Mouse (Mus musculus): Measurements from ENCODE around the gene Fbxo6. TPM values are rescaled to one million over a fixed set of nuclear protein-coding genes. Genes with fewer than 3 reads are reported as not detected.
"Not testable (repeated sequence)": the region's sequence is repeated elsewhere in the genome, so short reads cannot be mapped to it uniquely, and the experiment has no call there.

The Fbxo6 gene
- polyA plus RNA-seq, 1 experiment = 18.1 TPM

DNA sequence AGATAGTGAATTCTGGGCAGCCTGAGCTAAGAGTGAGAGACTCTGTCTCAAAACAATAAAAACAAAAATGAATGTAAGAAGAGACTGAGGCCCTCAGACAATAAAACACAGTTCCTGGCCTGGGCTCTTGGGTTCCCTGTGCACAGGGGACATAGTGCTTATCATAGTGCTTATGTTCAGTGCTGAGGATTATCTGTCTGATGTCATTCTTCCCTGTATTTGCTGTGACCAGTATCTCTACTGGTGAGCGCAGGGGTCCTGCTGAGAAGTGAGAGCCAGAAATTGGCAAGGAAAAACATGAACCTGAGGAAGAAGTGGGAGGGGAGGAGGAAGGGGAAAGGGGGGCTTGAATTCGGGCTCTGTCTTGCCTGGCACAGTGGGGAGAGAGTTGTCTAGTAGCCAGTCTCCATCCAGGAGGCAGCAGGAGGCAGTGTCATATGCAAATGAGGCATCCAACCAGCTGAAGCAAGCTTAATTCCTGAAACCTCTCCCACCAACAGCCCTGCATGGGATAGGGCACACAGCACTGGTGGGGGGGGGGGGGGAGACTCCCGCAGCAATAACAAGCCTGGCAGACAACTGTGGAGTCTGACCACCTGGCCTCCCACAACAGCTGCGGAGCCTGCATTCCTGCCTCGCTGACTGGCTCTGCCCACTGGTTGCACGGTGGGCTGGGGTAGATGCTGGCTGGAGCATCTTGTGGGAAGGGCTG, 29.8 kb downstream of the Fbxo6 start:
- TF ChIP-seq CTCF (IDR thresholded peaks at IDR 0.05; ENCODE audit: borderline replicate concordance, extremely low read depth, insufficient read depth, insufficient read length) = no peak
- TF ChIP-seq POLR2A (IDR thresholded peaks at IDR 0.05; ENCODE audit: borderline replicate concordance, extremely low read depth, insufficient read depth, insufficient read length, poor library complexity, severe bottlenecking) = no peak
- DNase-seq (ENCODE audit: low read depth) = peak; percentile 96

DNA sequence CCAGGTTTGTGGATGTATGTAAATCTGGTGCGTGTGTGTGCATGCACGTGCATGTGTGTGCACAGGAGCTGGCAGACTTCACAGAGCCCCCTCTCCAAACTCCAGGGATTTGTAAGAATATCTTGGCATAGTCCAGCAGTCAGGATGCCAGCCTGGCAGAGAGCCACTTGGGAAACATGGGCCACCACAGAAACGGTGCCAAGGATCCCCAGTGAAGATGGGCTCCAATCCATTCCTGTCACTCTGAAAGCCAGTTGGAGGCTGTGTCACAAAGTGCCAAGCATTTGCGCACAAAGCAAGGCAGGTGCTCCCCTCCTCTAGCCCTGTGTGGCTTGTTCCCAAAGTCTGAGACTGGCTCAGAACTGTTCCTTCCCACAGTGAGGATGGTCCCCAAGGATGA, 30.6 kb downstream of the Fbxo6 start:
- TF ChIP-seq POLR2A (IDR thresholded peaks at IDR 0.05; ENCODE audit: borderline replicate concordance, extremely low read depth, insufficient read depth, insufficient read length, poor library complexity, severe bottlenecking) (no peak), CTCF (IDR thresholded peaks at IDR 0.05; ENCODE audit: borderline replicate concordance, extremely low read depth, insufficient read depth, insufficient read length) (no peak)
- DNase-seq (ENCODE audit: low read depth) = peak; percentile 96

DNA sequence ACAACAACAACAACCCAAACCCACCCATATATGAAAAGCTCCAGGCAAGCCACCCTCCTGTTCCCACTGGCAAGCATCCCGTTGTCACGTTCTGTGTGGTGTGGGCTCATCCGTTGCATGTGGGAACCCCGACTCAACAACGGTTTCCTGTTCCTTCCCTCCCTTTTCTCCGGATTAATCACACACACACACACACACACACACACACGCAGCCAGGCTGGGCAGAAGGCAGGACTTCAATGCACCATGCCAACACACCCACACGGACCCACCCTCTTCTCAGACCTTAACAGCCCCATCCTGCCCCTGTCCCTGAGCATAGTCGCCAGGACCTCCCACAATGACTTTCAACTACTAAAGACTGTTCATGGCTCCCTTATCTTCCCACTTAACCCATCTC, 31.4 kb downstream of the Fbxo6 start:
- peak; percentile 64 for DNase-seq (ENCODE audit: low read depth)
- no peak for TF ChIP-seq POLR2A (IDR thresholded peaks at IDR 0.05; ENCODE audit: borderline replicate concordance, extremely low read depth, insufficient read depth, insufficient read length, poor library complexity, severe bottlenecking)
- no peak for TF ChIP-seq CTCF (IDR thresholded peaks at IDR 0.05; ENCODE audit: borderline replicate concordance, extremely low read depth, insufficient read depth, insufficient read length)

DNA sequence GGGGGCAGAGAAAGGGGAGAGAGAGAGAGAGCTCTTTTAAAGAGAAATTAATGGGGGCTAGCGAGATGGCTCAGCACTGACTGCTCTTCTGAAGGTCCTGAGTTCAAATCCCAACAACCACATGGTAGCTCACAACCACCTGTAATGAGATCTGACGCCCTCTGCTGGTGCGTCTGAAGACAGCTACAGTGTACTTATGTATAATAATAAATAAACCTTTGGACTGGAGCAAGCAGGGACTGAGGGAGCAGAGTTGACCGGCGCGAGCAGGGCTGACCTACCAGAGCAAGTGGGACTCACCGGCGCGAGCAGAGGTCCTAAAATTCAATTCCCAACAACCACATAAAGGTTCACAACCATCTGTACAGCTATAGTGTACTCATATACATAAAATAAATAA, 32.4 kb downstream of the Fbxo6 start:
- DNase-seq (ENCODE audit: low read depth) = not testable (repeated sequence)

DNA sequence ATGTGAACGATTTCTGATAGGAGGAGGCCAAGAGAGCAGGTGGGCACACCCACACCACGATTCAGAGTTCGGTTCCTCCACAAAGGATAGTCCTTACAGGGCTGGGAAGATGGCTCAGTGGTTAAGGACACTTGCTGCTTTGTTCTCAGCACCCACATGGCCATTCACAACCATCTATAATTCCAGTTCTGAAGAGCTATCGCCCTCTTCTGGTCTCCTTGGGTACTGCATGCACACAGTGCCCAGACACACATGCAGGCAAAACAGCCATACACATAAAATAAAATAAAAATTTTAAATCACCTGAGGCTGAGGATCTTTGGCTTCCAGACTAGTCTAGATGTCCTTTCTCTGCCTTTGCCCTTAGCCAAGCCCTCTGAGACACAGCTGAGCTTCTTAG, 34.5 kb downstream of the Fbxo6 start:
- TF ChIP-seq CTCF (IDR thresholded peaks at IDR 0.05; ENCODE audit: borderline replicate concordance, extremely low read depth, insufficient read depth, insufficient read length) (peak; percentile 27; the same call in 1 of the 2 replicates), POLR2A (IDR thresholded peaks at IDR 0.05; ENCODE audit: borderline replicate concordance, extremely low read depth, insufficient read depth, insufficient read length, poor library complexity, severe bottlenecking) (no peak)
- no peak for DNase-seq (ENCODE audit: low read depth)

DNA sequence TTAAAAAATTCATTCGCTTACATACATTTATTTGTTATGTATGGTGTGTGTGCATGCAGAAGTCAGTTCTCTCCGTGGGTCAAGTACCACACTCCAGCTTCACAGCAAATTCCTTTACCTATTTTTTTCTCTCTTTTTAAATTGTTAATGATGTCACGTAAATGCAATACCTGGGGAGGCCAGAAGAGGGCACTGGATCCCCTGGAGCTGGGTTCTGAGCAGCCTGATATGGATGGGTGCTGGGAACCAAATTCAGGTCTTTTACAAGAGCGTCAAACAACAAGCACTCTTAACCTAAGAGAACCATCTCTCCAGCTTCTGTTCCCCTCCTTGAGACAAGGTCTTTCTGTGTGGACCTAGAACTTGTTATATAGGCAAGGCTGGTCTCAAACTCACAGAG, 35.3 kb downstream of the Fbxo6 start:
- TF ChIP-seq POLR2A (IDR thresholded peaks at IDR 0.05; ENCODE audit: borderline replicate concordance, extremely low read depth, insufficient read depth, insufficient read length, poor library complexity, severe bottlenecking) (no peak), CTCF (IDR thresholded peaks at IDR 0.05; ENCODE audit: borderline replicate concordance, extremely low read depth, insufficient read depth, insufficient read length) (peak; percentile 48; the same call in 1 of the 2 replicates)
- peak; percentile 15 for DNase-seq (ENCODE audit: low read depth)

DNA sequence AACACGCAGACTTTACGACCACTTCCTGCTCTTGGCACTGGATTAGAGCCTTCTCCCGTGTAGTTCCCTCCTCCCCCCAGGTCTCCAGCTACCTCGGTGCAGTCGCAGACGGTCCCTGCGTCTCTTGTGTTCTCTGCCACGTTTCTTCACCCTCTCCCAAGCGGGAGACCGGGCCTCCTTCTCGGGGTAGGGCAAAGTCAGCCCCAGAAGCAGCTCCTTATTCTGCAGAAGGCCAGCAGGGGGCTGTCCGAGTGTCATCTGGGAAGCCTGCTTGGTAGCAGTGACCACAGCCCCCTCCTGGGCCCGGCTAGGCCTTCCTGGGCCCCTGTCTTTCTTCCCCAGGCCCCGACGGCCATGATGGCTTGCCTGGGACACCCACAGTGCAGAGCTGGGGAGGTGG, 36.5 kb downstream of the Fbxo6 start:
- peak; percentile 55 for TF ChIP-seq CTCF (IDR thresholded peaks at IDR 0.05; ENCODE audit: borderline replicate concordance, extremely low read depth, insufficient read depth, insufficient read length)
- TF ChIP-seq POLR2A (IDR thresholded peaks at IDR 0.05; ENCODE audit: borderline replicate concordance, extremely low read depth, insufficient read depth, insufficient read length, poor library complexity, severe bottlenecking) = no peak
- peak; percentile 35 for DNase-seq (ENCODE audit: low read depth)

DNA sequence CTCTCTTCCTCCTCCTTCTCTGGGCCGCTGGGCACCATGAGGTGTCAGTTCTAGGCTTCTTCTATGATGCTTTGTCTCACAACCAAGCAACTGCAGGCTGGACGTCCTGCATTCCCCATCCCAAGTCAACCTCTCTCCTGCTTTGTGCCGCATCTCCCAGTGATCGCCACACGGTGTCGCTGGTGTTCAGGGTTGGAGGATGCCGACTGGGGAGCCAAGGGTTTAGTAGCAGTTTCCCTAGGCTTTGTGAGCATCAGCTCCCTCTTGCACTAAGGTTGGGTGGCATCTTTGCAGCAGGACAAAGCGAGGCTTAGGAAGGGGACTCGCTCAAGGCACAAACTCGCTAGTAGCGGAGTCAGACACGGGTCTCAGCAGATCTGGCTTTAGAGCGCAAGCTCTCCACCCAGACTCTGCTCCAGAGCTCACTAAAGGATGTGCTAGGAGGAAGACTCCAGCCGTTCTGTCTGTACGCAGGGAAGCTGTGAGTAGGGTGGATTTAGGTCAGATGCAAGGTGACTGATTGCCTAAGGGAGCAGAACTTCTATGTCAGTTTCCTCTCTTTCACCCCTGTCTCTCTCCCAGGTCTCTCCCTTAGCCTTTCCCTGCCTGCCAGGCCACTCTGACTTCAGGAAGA, 37.1 kb downstream of the Fbxo6 start:
- TF ChIP-seq CTCF (IDR thresholded peaks at IDR 0.05; ENCODE audit: borderline replicate concordance, extremely low read depth, insufficient read depth, insufficient read length) = peak; percentile 97
- TF ChIP-seq POLR2A (IDR thresholded peaks at IDR 0.05; ENCODE audit: borderline replicate concordance, extremely low read depth, insufficient read depth, insufficient read length, poor library complexity, severe bottlenecking) = no peak
- DNase-seq (ENCODE audit: low read depth) = peak; percentile 95

DNA sequence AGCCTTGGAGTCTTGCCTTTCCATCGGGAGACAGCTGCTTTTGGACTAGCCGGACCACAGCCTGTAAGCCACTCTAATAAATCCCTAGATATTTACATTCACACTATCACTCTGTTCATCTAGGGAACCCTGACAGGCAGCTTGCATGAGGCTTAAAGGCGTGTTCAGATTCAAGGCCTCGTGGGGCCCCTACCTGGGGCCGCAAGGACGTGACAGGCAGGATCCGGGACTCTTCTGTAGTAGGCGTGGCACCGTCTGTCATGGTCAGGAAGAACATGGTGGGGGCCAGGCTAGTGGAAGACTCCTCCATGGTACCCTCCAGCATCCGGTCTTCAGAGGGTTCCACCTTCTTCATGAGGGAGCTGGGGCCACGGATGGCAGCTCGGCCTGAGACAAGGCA, 39.4 kb downstream of the Fbxo6 start:
- DNase-seq (ENCODE audit: low read depth) = no peak

DNA sequence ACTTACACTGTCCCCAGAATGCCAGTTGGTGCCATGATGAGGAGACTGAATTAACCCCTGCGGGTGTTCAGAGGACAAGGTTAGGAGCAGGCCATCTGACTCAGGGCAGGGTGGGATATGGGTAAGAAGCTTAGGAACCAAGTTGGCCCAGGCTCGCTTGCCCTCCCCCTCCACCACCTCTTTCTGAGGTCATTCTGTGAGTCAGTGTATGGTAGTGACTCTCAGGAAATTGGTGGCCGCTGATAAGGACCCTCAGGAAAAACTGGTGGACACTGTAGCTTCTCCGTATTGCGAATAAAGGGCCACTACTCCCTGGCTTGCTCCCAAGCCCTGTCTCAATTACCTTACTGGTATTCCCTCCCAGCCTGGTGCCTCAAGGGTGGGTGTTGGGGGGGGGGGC, 42.7 kb downstream of the Fbxo6 start:
- no peak for DNase-seq (ENCODE audit: low read depth)
- TF ChIP-seq POLR2A (IDR thresholded peaks at IDR 0.05; ENCODE audit: borderline replicate concordance, extremely low read depth, insufficient read depth, insufficient read length, poor library complexity, severe bottlenecking) = no peak
- TF ChIP-seq CTCF (IDR thresholded peaks at IDR 0.05; ENCODE audit: borderline replicate concordance, extremely low read depth, insufficient read depth, insufficient read length) = no peak

More for the DNA sequence above, 39.4 kb downstream of the Fbxo6 start:
- TF ChIP-seq CTCF (IDR thresholded peaks at IDR 0.05; ENCODE audit: borderline replicate concordance, extremely low read depth, insufficient read depth, insufficient read length) (no peak), POLR2A (IDR thresholded peaks at IDR 0.05; ENCODE audit: borderline replicate concordance, extremely low read depth, insufficient read depth, insufficient read length, poor library complexity, severe bottlenecking) (no peak)

DNA sequence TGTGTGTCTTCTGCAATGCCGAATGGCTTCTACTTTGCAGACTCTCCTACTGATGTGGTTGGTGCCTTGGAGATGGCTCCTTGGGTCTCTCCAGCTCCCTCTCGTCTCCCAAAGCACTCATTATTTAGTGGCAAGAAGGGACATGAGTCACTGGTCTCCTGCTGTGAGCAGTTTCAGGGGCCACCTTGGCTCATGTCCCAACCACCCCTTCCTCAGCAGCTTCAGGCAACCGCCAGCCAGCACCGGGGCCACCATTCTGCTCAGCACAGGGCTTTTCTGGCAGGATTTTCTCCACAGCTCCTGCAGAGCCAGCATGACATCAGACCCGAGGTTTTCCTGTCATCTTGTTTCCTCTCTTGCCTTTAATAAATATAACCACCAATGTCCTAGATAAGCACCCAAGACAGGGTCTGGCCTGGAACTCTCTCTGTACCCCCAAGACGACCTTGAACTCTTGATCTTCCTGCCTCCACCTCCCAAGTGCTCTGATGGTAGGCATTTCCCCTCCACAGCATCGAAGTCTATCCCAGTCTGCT, 43.3 kb downstream of the Fbxo6 start:
- no peak for DNase-seq (ENCODE audit: low read depth)
- no peak for TF ChIP-seq CTCF (IDR thresholded peaks at IDR 0.05; ENCODE audit: borderline replicate concordance, extremely low read depth, insufficient read depth, insufficient read length)
- no peak for TF ChIP-seq POLR2A (IDR thresholded peaks at IDR 0.05; ENCODE audit: borderline replicate concordance, extremely low read depth, insufficient read depth, insufficient read length, poor library complexity, severe bottlenecking)

Data from brain, embryonic 14.5 days (tissue).